Mouse (Mus musculus) embryo, embryonic 10.5 days (tissue): ENCODE data around the gene Atp11a.
A peak's percentile ranks its signal among the peaks of the same experiment; 100 is the strongest.

Experiments used
- DNase-seq: peaks from one replicate; pipeline ENCODE4 v3.0.0-alpha.2; 2015; ENCODE audit warnings: low spot score

Atp11a gene

DNA sequence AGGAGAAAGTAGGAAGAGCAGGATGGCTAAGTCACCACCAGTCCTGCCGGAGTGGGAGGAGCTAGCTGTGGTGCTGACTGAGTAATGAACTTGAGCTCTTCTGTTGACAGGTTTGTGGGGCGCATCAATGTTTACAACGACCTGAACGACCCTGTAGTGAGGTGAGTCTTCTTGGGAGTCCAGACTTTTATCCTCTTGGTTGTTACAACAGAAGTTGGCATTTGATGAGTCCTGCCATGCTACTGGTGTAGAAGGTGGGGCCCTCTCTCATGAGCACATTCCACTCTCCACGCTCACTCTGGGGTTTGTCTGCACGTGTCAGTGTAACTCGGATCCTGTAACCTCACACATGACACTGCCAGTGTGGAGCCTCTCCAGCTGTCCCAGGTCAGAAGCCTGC is 66.1 kb downstream of the Atp11a start:
- DNase-seq = no peak

DNA sequence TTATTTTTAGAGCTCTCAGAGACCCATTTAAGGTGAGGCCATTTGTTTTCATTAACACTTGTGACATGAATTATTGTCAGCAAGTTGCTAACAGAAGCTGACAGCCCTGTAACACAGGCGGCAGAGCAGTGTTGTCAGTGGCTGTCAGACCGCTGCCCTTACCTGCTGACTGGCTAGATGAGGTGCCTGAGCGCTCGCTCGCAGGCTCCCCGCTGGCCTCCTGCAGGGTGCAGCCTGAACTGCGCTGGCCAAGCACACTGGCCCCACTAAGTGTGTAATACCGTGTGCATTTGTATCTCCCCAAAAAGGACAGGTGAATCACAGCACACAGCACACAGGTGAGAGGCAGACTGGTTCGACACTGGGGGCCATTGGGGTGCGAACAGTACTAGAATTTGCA is 67.7 kb downstream of the Atp11a start:
- DNase-seq = no peak

DNA sequence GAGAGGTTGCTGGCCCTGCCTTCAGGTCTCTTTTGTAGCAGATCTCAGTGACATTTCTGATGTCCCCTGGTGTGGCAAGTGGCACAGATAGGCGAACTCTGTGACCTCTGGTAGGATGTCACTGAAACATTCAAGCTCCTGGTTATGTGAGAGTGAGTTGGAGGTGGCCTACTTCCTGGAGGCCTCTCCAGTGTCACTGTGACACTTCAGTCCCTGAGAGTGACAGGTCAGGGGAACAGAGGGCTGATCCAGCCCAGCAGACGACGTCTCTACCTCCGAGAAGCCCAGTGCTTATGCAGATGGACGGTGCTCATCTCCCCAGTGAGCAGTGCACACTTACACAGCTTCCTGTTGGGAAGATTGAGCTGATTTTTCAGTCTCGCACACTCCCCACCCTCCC is 68.4 kb downstream of the Atp11a start:
- DNase-seq = no peak

DNA sequence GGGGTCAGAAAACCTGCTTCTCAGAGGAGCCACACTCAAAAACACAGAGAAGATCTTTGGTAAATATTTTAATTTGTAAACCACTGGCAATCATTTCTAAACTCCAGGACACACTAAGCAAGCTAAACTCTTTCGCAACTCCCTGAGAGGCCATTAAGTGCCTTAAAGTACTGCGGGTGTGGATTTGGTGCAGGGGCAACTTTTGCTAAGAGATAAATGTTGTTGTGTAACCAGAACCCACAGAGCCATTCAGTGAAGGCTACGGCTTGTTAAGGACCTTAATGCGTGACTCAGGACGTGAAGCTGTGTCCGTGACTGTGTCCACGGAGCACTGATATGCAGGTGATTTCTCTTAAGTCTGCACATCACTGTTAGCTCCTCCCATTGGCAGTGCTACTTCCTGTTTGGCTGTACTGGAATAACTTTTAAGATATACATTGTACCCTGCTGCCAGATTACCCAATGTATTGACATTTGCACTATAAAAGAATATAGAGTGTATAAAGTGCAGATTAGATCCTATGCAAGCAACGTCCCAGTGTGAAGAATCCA is 68.9 kb downstream of the Atp11a start:
- DNase-seq = no peak

DNA sequence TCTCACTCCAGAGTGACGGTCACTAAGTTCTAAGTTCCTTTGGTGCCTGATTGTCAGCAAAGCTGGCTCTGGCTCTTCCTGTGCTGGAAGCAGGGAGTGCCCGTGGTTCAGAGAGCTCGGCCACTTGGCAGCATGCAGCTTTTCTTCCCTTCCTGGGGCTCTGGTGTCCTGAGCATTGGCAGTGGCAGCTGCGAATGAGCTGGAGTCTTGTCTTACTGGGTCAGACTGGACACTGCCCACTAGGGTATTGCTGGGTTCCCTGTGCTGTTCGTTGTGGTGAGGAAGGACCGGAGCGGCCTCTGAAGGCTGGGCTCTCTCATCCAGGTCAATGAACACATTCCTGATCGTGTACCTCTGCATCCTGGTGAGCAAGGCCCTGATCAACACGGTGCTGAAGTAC is 70.3 kb downstream of the Atp11a start:
- DNase-seq = no peak

DNA sequence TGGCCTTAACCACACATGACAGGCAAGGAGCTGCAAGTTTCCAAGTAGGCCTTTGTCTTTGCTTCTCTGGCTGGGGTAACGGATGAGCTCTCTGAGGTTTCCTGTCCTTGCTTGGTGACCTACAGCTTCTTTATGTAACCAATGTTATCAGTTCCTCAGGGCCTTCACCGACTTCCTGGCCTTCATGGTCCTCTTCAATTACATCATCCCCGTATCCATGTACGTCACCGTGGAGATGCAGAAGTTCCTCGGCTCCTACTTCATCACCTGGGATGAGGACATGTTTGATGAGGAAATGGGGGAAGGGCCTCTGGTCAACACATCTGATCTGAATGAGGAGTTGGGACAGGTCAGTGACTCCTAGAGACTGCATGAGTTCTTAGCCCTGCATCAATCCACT is 71.5 kb downstream of the Atp11a start:
- no peak for DNase-seq

DNA sequence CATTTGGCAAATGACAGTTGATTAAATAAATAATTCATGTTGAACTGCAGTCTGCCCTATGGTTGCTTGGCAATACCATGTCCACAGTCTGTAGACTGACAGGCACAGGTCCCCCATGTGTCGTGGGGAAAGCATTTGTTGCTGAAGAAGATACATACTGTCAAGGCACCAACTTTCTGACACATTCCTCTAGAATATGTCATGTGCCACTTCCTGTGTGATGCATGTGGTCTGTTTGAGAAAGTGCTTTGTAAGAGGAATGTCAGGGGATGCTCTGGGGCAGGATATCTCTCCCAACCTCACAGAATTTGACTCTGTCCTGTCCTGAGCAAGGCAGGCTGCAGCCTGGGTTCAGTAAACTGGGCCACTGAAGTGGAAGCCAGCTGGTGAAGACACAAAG is 72.6 kb downstream of the Atp11a start:
- DNase-seq = no peak

DNA sequence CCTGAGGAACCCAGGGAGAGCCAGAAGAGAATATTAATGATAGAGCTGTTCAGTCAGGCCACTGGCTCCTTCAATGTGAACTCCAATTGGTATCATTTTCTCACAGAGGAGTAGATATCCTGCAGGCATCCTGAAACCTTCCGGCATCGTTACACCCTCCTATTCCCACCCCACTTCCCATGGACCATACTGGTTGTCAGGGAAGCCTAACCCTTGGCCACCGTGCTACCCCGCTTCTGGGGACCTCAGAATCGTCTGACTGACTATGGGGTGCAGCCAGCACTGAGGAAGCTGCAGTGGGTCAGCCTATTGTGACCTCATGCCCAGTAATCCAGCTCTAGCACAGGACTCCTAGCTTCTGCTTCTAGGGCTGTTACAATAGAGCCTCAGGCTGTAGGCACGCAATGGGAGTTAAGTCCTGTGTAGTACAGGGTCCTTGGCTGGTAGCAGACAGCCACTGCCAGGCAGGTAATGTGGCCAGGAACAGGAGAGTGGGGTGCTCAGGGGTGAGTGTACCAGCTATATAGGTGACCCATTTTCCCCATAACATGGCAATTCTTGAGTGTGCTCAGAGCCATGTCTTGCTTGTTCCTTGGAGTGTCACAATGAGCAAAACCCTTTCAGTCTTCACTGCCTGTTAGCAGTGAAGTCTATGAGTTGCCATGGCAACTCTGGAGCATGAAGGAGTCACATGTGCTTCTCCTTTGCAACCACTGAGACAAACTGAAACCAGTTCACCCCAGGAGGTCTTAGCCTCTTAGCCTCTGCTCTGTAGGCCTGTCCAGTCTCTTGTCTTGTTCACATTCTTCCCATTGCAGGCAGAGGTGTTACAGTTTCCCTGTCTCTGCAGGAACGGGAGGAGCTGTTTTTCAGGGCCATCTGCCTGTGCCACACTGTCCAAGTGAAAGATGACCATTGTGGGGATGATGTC is 75.1 kb downstream of the Atp11a start:
- DNase-seq = peak; percentile 75

DNA sequence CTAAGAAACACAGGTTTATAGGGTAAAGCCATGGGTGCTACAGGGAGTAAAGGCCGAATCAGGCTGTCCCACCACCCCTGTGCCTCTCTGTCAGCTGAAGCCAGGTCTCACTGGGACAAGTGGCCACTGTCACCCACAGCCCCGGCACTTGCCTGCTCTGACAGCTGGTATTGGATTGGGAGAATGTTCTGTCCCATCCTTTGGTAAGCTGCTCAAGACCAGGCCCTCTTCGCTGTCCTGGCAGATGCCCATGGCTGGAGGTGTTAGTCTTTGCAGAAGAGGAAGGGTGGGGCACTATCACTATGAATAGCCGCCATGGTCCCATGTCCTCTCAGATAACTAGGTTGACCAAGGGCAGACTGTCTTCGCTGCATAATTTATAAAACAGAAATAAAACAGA is 76.8 kb downstream of the Atp11a start:
- no peak for DNase-seq

DNA sequence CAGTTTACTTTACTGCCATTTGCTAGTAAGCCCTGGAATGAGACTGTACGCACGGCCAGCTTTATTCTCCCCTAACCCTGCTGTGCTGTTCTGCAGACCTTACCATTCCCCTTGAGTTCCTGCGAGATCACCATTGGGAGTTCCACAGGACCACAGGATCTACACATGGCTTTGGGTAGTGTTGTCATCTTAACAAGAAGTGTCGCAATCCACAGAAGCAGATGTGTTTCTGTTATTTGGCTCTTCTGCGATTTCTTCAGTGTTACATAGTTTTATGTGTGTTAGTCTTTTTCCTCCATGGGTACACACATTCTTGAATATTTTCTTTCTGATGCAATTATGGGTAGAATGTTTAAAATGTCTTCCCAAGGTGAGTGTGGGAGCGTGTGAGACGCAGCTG is 84.0 kb downstream of the Atp11a start:
- DNase-seq = no peak

DNA sequence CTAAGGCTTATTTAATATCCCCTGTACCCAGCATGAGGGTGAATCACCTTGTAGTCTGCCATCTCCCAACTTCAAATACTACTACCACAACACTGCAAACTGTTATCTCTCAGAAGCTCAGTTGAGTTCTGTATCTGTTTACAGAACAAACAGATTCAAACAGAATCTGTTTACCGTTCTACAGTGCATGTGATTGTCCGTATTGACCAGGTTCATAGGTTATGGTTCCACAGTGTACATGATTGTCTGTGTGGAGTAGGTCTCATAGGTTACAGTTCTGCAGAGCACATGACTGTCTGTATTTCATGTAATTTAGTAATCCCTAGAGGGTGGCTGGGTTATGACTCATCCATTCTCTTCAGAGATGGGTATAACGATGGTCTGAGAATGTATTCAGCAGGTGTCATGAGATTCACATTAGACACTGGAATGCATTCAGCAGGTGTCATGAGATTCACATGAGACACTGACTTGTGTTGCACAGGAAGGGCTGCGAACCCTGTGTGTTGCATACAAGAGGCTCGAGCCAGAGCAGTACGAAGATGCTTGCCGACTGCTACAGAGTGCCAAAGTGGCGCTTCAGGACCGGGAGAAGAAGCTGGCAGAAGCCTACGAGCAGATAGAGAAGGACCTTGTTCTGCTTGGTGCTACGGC is 85.7 kb downstream of the Atp11a start:
- no peak for DNase-seq

DNA sequence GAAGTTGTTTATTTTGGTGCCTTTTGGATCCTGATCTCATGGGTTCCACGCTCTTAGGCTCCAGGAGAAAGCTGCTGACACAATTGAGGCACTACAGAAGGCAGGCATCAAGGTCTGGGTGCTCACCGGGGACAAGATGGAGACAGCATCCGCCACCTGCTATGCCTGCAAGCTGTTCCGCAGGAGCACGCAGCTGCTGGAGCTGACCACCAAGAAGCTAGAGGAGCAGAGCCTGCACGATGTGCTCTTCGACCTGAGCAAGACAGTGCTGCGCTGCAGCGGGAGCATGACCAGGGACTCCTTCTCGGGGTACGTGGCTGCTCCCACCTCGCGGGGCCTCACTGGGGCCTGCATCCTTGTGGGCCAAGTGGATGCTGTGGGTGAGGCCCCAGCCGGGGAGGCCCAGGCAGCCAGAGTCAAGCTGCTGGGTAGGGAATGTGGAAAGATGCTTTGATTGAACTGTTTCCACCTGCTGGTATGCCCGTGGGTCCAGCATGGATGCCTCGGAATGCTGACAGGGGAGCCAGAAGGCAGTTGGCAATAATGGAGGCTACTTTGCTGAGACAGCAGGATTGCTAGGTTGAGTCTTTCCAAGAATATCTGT is 87.6 kb downstream of the Atp11a start:
- DNase-seq = no peak

DNA sequence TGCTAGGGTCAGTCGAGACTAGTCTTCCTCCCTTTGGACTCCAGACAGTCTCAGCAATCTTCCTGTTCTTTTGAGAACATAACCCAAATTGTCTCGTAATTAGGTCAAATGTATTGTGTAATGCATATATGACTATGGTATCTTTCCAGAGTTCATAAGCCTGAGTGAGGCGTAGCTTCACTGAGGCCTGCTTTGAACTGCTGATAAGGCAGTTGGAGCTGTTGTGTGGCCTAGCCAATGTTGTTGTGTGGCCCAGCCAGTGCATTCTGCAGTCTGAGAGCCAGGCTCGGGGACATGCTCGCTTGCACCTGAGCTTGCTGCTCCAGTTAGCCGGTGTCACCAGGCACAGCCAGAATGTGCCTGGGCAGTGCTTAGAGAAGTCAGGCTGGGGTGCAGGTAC is 89.6 kb downstream of the Atp11a start:
- DNase-seq = no peak

DNA sequence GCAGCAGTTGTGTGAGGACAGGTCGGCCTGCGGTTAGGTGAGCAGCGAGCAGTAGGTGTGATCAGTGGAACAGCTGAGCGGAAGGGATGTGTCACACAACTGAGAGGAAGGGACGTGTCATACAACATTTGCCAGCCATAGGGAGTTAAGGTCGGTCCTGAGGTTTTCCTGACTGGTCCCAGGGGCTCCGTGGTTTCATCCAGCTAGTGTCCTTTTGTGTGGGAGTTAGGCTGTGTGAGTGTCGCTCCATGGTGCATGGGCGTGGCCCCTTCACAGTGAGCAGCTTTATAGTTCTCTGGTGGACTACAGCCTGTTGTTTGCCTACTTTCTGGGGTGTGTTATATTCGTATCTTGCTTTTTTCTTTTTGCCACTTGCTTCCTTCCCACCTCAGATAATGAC is 94.4 kb downstream of the Atp11a start:
- DNase-seq = no peak

DNA sequence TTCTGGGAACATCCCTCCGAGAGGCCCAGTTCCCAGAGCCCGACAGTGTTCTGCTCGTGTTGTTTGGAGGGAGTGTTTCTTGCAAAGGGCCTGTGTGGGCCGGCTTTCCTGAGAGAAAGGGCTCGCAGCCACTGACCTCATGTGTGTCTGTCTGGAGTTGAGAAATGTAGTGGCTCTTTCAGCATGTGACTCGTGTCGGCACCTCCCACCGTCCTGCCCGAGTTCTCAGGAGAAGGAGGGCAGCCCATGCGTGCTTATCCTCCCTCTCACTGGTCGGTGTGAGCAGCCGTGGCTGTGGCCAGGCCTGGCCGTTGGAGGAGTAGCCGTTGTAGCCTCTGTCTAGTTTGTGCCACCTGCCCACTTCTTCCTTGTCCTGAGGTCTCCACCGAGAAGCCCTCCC is 99.2 kb downstream of the Atp11a start:
- no peak for DNase-seq

DNA sequence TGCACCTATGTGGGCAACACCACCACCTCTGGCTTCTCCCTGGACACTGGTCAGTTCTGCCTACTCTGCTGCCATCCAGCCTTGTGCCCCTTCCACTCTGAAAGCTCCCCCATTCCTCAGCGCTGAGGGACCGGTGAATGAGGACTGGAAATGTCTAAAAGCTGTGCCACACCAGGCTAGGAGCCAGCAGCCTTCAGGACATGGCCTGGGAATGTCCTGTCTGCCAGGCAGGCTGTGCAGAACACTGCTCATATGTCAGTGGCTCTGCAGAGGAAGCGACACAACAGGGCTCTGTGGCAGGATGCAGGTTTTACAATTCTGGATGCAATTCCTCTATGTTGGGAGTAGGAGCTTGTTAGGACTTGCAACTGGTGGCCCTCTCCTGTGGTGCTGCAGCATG is 106.2 kb downstream of the Atp11a start:
- no peak for DNase-seq

DNA sequence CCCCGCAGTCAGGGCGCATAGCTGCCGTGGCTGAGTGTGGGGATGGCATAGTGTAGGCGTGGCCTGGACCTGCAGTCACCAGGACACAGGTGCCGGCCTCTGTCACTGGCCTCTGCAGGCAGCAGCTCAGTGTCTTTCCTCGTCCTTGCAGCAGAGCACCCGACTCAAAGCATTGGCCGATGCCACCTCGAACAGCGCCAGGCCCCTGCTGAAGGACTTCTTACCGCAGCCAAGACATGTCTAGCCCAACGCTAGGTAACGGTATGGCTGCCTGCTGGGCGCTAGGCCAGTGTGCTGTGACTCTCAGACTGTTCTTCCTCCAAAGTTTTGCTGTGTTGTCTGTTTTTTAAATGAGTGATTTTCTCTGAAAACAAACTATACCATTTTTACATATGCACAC is 106.8 kb downstream of the Atp11a start:
- DNase-seq = no peak

DNA sequence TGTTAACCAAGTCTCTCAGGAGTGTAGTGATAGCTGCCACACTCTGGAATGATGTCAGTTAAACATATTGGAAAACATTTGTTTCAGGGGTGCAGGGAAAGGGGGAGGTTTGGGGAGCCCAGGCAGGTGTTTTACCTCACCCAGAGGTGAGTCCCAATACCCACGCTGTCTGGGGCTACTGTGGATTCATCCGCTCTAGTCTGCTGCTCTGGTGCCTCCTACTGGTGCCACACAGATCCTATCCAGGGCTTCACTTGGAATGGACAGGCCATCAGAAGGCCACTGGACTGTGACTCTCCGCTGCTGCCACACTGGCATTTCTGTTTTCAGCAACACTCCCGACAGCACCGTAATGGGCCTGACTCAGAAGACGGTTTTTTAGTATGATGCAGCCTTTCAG is 109.0 kb downstream of the Atp11a start:
- no peak for DNase-seq

DNA sequence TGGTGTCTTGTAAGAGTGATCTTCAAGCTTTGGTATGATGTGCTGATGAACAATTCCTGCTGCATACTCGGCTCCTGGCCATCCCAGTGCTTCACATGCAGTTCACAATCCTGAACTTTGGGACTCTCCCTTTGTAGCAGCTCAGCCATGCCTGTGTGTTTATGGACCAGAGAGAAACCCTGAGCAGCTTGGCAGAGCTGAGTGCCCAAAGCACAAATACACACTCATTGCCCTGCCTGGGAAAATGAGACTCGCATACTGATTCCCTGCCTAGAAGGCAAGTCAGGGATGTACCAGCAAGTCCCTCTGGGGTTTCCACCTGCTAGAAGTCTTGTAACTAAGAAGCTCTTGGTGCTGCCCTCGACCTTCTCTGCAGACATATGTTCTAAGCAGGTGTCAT is 112.8 kb downstream of the Atp11a start:
- DNase-seq = no peak

DNA sequence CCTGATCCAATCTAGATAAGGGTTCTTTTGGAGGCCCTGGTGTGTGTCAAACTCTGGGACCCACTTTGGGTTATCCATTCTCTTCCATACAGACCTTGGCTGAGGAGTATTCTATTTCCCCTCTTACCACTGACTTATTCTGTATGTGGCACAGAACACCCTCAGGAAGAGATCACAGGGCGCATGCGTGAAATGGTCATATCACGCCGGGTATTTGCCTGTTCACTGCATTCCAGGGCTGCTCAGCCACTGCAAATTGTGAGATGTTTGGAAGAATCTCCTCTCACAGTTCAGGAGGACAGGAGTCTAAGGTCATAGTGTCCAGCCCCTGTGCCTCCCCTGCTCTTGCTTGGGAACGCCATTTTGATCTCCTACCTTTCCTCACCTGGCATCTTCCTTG is 113.8 kb downstream of the Atp11a start:
- DNase-seq = no peak

DNA sequence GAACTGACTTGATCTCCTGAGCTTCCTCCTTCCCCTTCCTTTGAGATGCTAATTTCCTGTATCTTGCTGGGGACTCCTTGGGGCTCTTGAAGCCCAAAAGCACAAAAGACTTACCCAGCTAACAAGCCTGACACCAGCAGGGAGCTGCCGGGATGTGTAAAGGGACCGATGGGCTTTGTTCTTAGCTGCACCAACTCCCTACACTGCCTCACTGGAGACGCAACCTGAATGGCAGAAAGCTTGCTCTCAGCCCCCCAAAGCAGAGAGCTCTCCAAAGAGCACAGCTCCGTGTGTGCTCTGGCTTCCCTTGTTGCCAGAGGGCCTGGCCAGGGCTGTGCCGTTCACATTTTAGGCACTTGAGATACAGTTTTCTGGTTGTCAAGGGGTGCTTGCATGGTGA is 114.6 kb downstream of the Atp11a start:
- peak; percentile 69 for DNase-seq

DNA sequence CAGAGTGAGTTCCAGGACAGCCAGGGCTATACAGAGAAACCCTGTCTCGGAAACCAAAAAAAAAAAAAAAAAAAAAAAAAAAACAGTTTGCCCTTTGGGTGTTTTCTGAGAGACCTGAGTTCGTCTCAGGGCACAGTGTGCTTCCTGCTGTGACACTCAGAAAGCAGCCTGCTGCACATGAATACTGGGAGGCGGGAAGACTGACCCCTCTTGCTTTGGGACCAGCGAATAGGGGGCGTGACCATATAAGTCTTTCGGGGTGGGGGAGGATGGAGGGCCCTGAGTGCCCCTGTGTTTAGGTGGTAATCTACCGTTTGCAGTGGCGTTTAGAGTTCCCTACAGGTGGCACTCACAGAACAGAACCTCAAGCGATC is 116.2 kb downstream of the Atp11a start:
- DNase-seq = peak; percentile 40
